Mouse (Mus musculus) brain, embryonic 14.5 days (tissue): ENCODE measurements around the gene Slc16a6.

Experiments
- CTCF ChIP-seq: fragments of 200-500 bp; IDR thresholded peaks from 2 replicates; pipeline ENCODE4 v1.5.1; 2012; ENCODE audit warnings: inconsistent platforms, mild to moderate bottlenecking, moderate library complexity, borderline replicate concordance; ENCODE audit not compliant: insufficient read depth, insufficient read length; ENCODE audit errors: extremely low read depth
- POLR2A ChIP-seq: fragments of 200-500 bp; IDR thresholded peaks from 2 replicates; pipeline ENCODE4 v1.6.1; 2012; ENCODE audit warnings: mild to moderate bottlenecking, inconsistent platforms, borderline replicate concordance; ENCODE audit not compliant: poor library complexity, insufficient read depth, insufficient read length, severe bottlenecking; ENCODE audit errors: extremely low read depth

GRCm38 (mm10) chr11:109422263-109422662 lies 51.1 kb downstream of the Slc16a6 start:
- TF ChIP-seq CTCF = no peak
- TF ChIP-seq POLR2A = no peak
